Mouse (Mus musculus) cortical plate, adult 2 months (tissue): ENCODE measurements around the gene Tgif2.

Source experiments
- CTCF ChIP-seq: fragments of 200-500 bp; IDR thresholded peaks from 2 replicates; pipeline ENCODE4 v1.5.1; 2011; ENCODE audit warnings: mild to moderate bottlenecking, control low read depth, low read length; ENCODE audit not compliant: insufficient read depth; ENCODE audit errors: extremely low read depth
- POLR2A ChIP-seq: fragments of 200-500 bp; IDR thresholded peaks from 2 replicates; pipeline ENCODE4 v1.6.1; 2011; ENCODE audit warnings: mild to moderate bottlenecking, low read length, control low read depth; ENCODE audit not compliant: insufficient read depth; ENCODE audit errors: extremely low read depth

- TF ChIP-seq CTCF = no peak
- no peak for TF ChIP-seq POLR2A
Measured at GRCm38 (mm10) chr2:156896384-156896914, 56.6 kb downstream of the Tgif2 start.
